Mouse (Mus musculus) right cerebral cortex, postnatal 4 days (tissue): Measurements from ENCODE around the gene Cfap161.

Source experiments
- DNase-seq: peaks from one replicate; pipeline ENCODE4 v3.0.0-alpha.2; 2022

Gene Cfap161

GRCm38 (mm10) chr7:83738623-83739462, 55.8 kb downstream of the Cfap161 start:
- no peak for DNase-seq

- no peak for DNase-seq
Observed at GRCm38 (mm10) chr7:83737914-83738490, 56.7 kb downstream of the Cfap161 start.

GRCm38 (mm10) chr7:83736341-83737115, 58.2 kb downstream of the Cfap161 start:
- DNase-seq, result no peak

- no peak for DNase-seq
Observed at GRCm38 (mm10) chr7:83735108-83735781, 59.4 kb downstream of the Cfap161 start.

- no peak for DNase-seq
Observed at GRCm38 (mm10) chr7:83734671-83735082, 60.0 kb downstream of the Cfap161 start.

GRCm38 (mm10) chr7:83734246-83734645, 60.4 kb downstream of the Cfap161 start:
- no peak for DNase-seq

GRCm38 (mm10) chr7:83732781-83733180, 61.9 kb downstream of the Cfap161 start:
- no peak for DNase-seq

GRCm38 (mm10) chr7:83731961-83732666, 62.6 kb downstream of the Cfap161 start:
- no peak for DNase-seq

- no peak for DNase-seq
Observed at GRCm38 (mm10) chr7:83731297-83731696, 63.4 kb downstream of the Cfap161 start.

GRCm38 (mm10) chr7:83726936-83727632, 67.6 kb downstream of the Cfap161 start:
- DNase-seq, result no peak

- DNase-seq, result no peak
Observed at GRCm38 (mm10) chr7:83725801-83726200, 68.9 kb downstream of the Cfap161 start.

- DNase-seq, result no peak
Observed at GRCm38 (mm10) chr7:83724541-83724940, 70.1 kb downstream of the Cfap161 start.
